In genomic region chr13:19613426-19613825, GRCm38 (mm10) we compare ENCODE assay signal across 35 mouse cellular contexts. TPM values are rescaled to one million over a fixed set of nuclear protein-coding genes. Genes with fewer than 3 reads are reported as not detected.
"Had no signal": no experiment of that assay in that cellular context is flagged by ENCODE, and none has a peak within 500 bp of the region (broad histone marks: within the 10 kb centered on the region; RNA-seq: fewer than 3 reads in every experiment).

No protein-coding gene starts in this region.

- H3K36me3 ChIP-seq: heart, embryonic 10.5 days; heart, embryonic 12.5 days; heart, embryonic 13.5 days; heart, embryonic 15.5 days; hindbrain, embryonic 10.5 days; hindbrain, embryonic 12.5 days; hindbrain, embryonic 13.5 days; hindbrain, embryonic 15.5 days; intestine, embryonic 15.5 days; kidney, embryonic 15.5 days had no signal

- H3K4me1 ChIP-seq: heart, embryonic 10.5 days; heart, embryonic 15.5 days; intestine, embryonic 15.5 days; kidney, embryonic 15.5 days had no signal

- H3K9me3 ChIP-seq: heart, embryonic 10.5 days; heart, embryonic 12.5 days; heart, embryonic 13.5 days; heart, embryonic 15.5 days; hindbrain, embryonic 10.5 days; hindbrain, embryonic 12.5 days; hindbrain, embryonic 13.5 days; hindbrain, embryonic 15.5 days; intestine, embryonic 15.5 days; kidney, embryonic 15.5 days had no signal

- H3K4me2 ChIP-seq: heart, embryonic 11.5 days; heart, embryonic 12.5 days; heart, embryonic 13.5 days; heart, embryonic 15.5 days; hindbrain, embryonic 12.5 days; hindbrain, embryonic 13.5 days; hindbrain, embryonic 14.5 days; hindbrain, embryonic 15.5 days; intestine, embryonic 15.5 days; kidney, embryonic 15.5 days had no signal

- H3K4me3 ChIP-seq: heart, embryonic 10.5 days; heart, embryonic 12.5 days; heart, embryonic 13.5 days; heart, embryonic 15.5 days; hindbrain, embryonic 10.5 days; hindbrain, embryonic 12.5 days; hindbrain, embryonic 13.5 days; hindbrain, embryonic 15.5 days; intestine, embryonic 15.5 days; kidney, embryonic 15.5 days; layer of hippocampus, adult 2 months had no signal

- DNase-seq: heart, postnatal 10 days; heart, postnatal 14 days; heart, postnatal 36 days; heart, postnatal 4 days; kidney, adult 11 months; kidney, adult 18-20 months; kidney, adult 2 months; kidney, adult 8-10 months; kidney, adult 9 months; kidney, postnatal 10 days; kidney, postnatal 14 days; kidney, postnatal 25 days; kidney, postnatal 36 days; kidney, postnatal 4 days; layer of hippocampus, adult 9-11 months; layer of hippocampus, postnatal 36 days had no signal

- H3K9ac ChIP-seq: heart, embryonic 12.5 days; heart, embryonic 13.5 days; heart, embryonic 15.5 days; hindbrain, embryonic 12.5 days; hindbrain, embryonic 13.5 days; hindbrain, embryonic 14.5 days; hindbrain, embryonic 15.5 days; intestine, embryonic 15.5 days; kidney, embryonic 15.5 days had no signal

- H3K27ac ChIP-seq: heart, embryonic 10.5 days; heart, embryonic 13.5 days; heart, embryonic 15.5 days; hindbrain, embryonic 10.5 days; hindbrain, embryonic 12.5 days; hindbrain, embryonic 13.5 days; hindbrain, embryonic 14.5 days; hindbrain, embryonic 15.5 days; hindbrain, postnatal 0 days; intestine, embryonic 15.5 days; kidney, embryonic 15.5 days; kidney, postnatal 0 days; layer of hippocampus, adult 2 months had no signal

- H3K27me3 ChIP-seq: heart, embryonic 12.5 days; heart, embryonic 13.5 days; heart, embryonic 15.5 days; hindbrain, embryonic 12.5 days; hindbrain, embryonic 13.5 days; hindbrain, embryonic 15.5 days; intestine, embryonic 15.5 days; kidney, embryonic 15.5 days had no signal

- ATAC-seq: hindbrain, embryonic 16.5 days; hindbrain, postnatal 0 days; inflammation-experienced regulatory T-cells, adult 6 months; intestine, embryonic 15.5 days; intestine, embryonic 16.5 days; intestine, postnatal 0 days had no signal

RNA-seq across cellular contexts. Expression of gene Sfrp4, which starts 9.5 kb away (rescaled TPM):
- polyA plus RNA-seq: inflammation-experienced regulatory T-cells, adult 6 months had no signal
